9 mouse cellular contexts compared by ENCODE assay signal in genomic region chr13:30259912-30260560, GRCm38 (mm10).
DNase-seq lines count a peak whose midpoint lies in the region; ATAC-seq and TF ChIP-seq lines count a peak whose summit lies in the region.
"Had no signal": no experiment of that assay in that cellular context is flagged by ENCODE, and none has a peak within 500 bp of the region (broad histone marks: within the 10 kb centered on the region; RNA-seq: fewer than 3 reads in every experiment).

No protein-coding gene starts in this region.

- H3K27ac ChIP-seq in kidney, adult 2 months (ENCODE audit: insufficient read depth, low read depth, low read length), result no peak overlapping the region
- H3K27ac ChIP-seq in limb, embryonic 11.5 days (replicated peaks; ENCODE audit: low read depth, low read length), result no peak overlapping the region
- H3K27ac ChIP-seq: embryonic facial prominence, embryonic 13.5 days had no signal

- no peak overlapping the region for H3K9ac ChIP-seq in limb, embryonic 11.5 days (ENCODE audit: low read length)

- no peaks in the 10 kb centered on the region; the same call in 1 of the 2 replicates for H3K4me1 ChIP-seq in kidney, adult 2 months (ENCODE audit: control insufficient read depth, insufficient read depth, low read length)
- no peaks in the 10 kb centered on the region for H3K4me1 ChIP-seq in limb, embryonic 11.5 days (ENCODE audit: control insufficient read depth, insufficient read depth, low read length)
- H3K4me1 ChIP-seq: embryonic facial prominence, embryonic 13.5 days had no signal

- WGBS in kidney, adult 2 months, result 11% methylated on average over 8 of the region's 8 CpGs
- 10% methylated on average over 8 of the region's 8 CpGs for WGBS in limb, embryonic 11.5 days

- no peak for ATAC-seq in limb, embryonic 11.5 days (ENCODE audit: insufficient number of reproducible peaks, low FRiP score, low TSS enrichment, low read depth)
- peak; percentile 69; the same call in 1 of the 2 replicates for ATAC-seq in monocyte, adult 5-6 weeks (replicated peaks; ENCODE audit: insufficient number of reproducible peaks, low FRiP score, low TSS enrichment, poor library complexity, severe bottlenecking)

- no peak for TF ChIP-seq POLR2A in kidney, adult 2 months (IDR thresholded peaks at IDR 0.05; ENCODE audit: low read depth, low read length)

- no peaks in the 10 kb centered on the region for H3K9me3 ChIP-seq in limb, embryonic 11.5 days (ENCODE audit: control insufficient read depth, low read length)
- H3K9me3 ChIP-seq: embryonic facial prominence, embryonic 13.5 days had no signal

- no peak overlapping the region for H3K4me3 ChIP-seq in kidney, adult 2 months (ENCODE audit: insufficient read depth, low read depth, low read length)
- no peak overlapping the region for H3K4me3 ChIP-seq in limb, embryonic 11.5 days (ENCODE audit: low read depth, low read length)
- H3K4me3 ChIP-seq: embryonic facial prominence, embryonic 13.5 days had no signal

- H3K4me2 ChIP-seq in limb, embryonic 11.5 days (ENCODE audit: low read depth, severe bottlenecking), result no peak overlapping the region
- H3K4me2 ChIP-seq: embryonic facial prominence, embryonic 13.5 days had no signal

- peak; percentile 92 for TF ChIP-seq CTCF in kidney, adult 2 months (conservative IDR thresholded peaks at IDR 0.05; ENCODE audit: insufficient read depth, insufficient read length, low read depth, low read length)

- no peaks in the 10 kb centered on the region for H3K27me3 ChIP-seq in kidney, adult 2 months (replicated peaks; ENCODE audit: control insufficient read depth, insufficient read depth, low read length)
- no peaks in the 10 kb centered on the region for H3K27me3 ChIP-seq in limb, embryonic 11.5 days (ENCODE audit: control insufficient read depth, insufficient read depth, low read length)
- no peaks in the 10 kb centered on the region for H3K27me3 ChIP-seq in splenic B cell, adult 2 months (ENCODE audit: control insufficient read depth, insufficient read depth, low read length, poor library complexity, severe bottlenecking)
- H3K27me3 ChIP-seq: embryonic facial prominence, embryonic 13.5 days had no signal

- DNase-seq in A20 (ENCODE audit: low read depth, low spot score), result peak; percentile 64
- DNase-seq in adrenal gland, adult 2 months, result peak; percentile 71
- peak; percentile 94 for DNase-seq in embryo, embryonic 10.5 days (ENCODE audit: low spot score)
- peak; percentile 55 for DNase-seq in gastrocnemius, postnatal 25 days
- DNase-seq in kidney, adult 2 months, result peak; percentile 82
- peak; percentile 86 for DNase-seq in limb, embryonic 11.5 days (ENCODE audit: low spot score)
- peak; percentile 59 for DNase-seq in splenic B cell, adult 2 months (ENCODE audit: low read depth, low spot score)

- H3K36me3 ChIP-seq in kidney, adult 2 months (ENCODE audit: control insufficient read depth, insufficient read depth, low read length), result no peaks in the 10 kb centered on the region
- no peaks in the 10 kb centered on the region for H3K36me3 ChIP-seq in limb, embryonic 11.5 days (ENCODE audit: control insufficient read depth, insufficient read depth, low read length)
- no peaks in the 10 kb centered on the region for H3K36me3 ChIP-seq in splenic B cell, adult 2 months (ENCODE audit: control insufficient read depth, insufficient read depth, low read length, poor library complexity, severe bottlenecking)
- H3K36me3 ChIP-seq: embryonic facial prominence, embryonic 13.5 days had no signal
